Mouse (Mus musculus) myocyte (in vitro differentiated cells): ENCODE data around the gene Ugt1a6a. TPM values are rescaled to one million over a fixed set of nuclear protein-coding genes. Genes with fewer than 3 reads are reported as not detected.

Source experiments
- H3K27me3 ChIP-seq: one replicate; pipeline ENCODE4 v1.6.1; 2011; ENCODE audit not compliant: control insufficient read depth, insufficient read depth, insufficient read length
- H3K36me3 ChIP-seq: one replicate; pipeline ENCODE4 v1.6.1; 2011; ENCODE audit not compliant: control insufficient read depth, insufficient read depth
- H3K4me2 ChIP-seq: one replicate; pipeline ENCODE4 v1.6.1; 2011; ENCODE audit warnings: low read depth, control low read depth
- H3K4me3 ChIP-seq: one replicate; pipeline ENCODE4 v1.5.1; 2011; ENCODE audit warnings: mild to moderate bottlenecking, control low read depth, moderate library complexity
- H3K79me2 ChIP-seq: one replicate; pipeline ENCODE4 v1.6.1; 2011; ENCODE audit not compliant: control insufficient read depth, insufficient read depth
- H3ac ChIP-seq: one replicate; pipeline ENCODE4 v1.6.1; 2011; ENCODE audit not compliant: control insufficient read depth, insufficient read length
- CEBPB ChIP-seq: IDR thresholded peaks from 2 replicates; pipeline ENCODE4 v1.6.1; 2011; ENCODE audit warnings: mild to moderate bottlenecking, moderate library complexity; ENCODE audit not compliant: poor library complexity, insufficient read depth, severe bottlenecking
- E2F4 ChIP-seq: IDR thresholded peaks from one replicate; pipeline ENCODE4 v1.6.1; 2011; ENCODE audit warnings: mild to moderate bottlenecking, control low read depth, moderate library complexity; ENCODE audit not compliant: insufficient read depth
- MAX ChIP-seq: IDR thresholded peaks from one replicate; pipeline ENCODE4 v1.6.1; 2011; ENCODE audit warnings: low read depth, mild to moderate bottlenecking, control low read depth
- MYOD1 ChIP-seq, 3 experiments: IDR thresholded peaks; one replicate each; pipeline ENCODE4 v1.6.1; 2011; ENCODE audit warnings: control low read depth in 2 of 3, low read depth in 2 of 3, mild to moderate bottlenecking in 2 of 3, moderate library complexity in 1 of 3; ENCODE audit not compliant: insufficient read length in 2 of 3, control insufficient read depth in 1 of 3
- MYOG ChIP-seq, 3 experiments: IDR thresholded peaks; one replicate each; pipeline ENCODE4 v1.6.1; 2011; ENCODE audit warnings: control low read depth in 2 of 3, low read depth in 2 of 3, mild to moderate bottlenecking in 2 of 3; ENCODE audit not compliant: insufficient read length in 2 of 3, control insufficient read depth in 1 of 3, insufficient read depth in 1 of 3
- POLR2A ChIP-seq: IDR thresholded peaks from one replicate; pipeline ENCODE4 v1.6.1; 2011; ENCODE audit warnings: low read depth, mild to moderate bottlenecking, control low read depth, moderate library complexity; ENCODE audit not compliant: insufficient read length
- POLR2AphosphoS2 ChIP-seq: IDR thresholded peaks from one replicate; pipeline ENCODE4 v1.6.1; 2011; ENCODE audit warnings: low read depth, control low read depth; ENCODE audit not compliant: insufficient read length
- REST ChIP-seq: IDR thresholded peaks from one replicate; pipeline ENCODE4 v1.6.1; 2011; ENCODE audit warnings: mild to moderate bottlenecking, control low read depth, moderate library complexity; ENCODE audit not compliant: insufficient read depth, insufficient read length
- SRF ChIP-seq: IDR thresholded peaks from one replicate; pipeline ENCODE4 v1.6.1; 2011; ENCODE audit warnings: low read depth; ENCODE audit not compliant: control insufficient read depth, insufficient read length
- TCF12 ChIP-seq: IDR thresholded peaks from one replicate; pipeline ENCODE4 v1.6.1; 2011; ENCODE audit warnings: mild to moderate bottlenecking, control low read depth; ENCODE audit not compliant: poor library complexity, insufficient read depth, severe bottlenecking
- TCF3 ChIP-seq: IDR thresholded peaks from one replicate; pipeline ENCODE4 v1.6.1; 2011; ENCODE audit warnings: low read depth, control low read depth; ENCODE audit not compliant: insufficient read length
- USF1 ChIP-seq: IDR thresholded peaks from one replicate; pipeline ENCODE4 v1.6.1; 2011; ENCODE audit warnings: low read depth, mild to moderate bottlenecking, control low read depth, moderate library complexity
- polyA plus RNA-seq: library from polyadenylated mRNA; unstranded; fragments of >200 nt; fragmentation: generic; extraction: Trizol; gene quantifications from one replicate; pipeline ENCODE4 v1.2.1, GENCODE M21; 2012; ENCODE audit warnings: missing spikeins

The Ugt1a6a gene
- polyA plus RNA-seq, 1 experiment: 8.9 TPM

DNA sequence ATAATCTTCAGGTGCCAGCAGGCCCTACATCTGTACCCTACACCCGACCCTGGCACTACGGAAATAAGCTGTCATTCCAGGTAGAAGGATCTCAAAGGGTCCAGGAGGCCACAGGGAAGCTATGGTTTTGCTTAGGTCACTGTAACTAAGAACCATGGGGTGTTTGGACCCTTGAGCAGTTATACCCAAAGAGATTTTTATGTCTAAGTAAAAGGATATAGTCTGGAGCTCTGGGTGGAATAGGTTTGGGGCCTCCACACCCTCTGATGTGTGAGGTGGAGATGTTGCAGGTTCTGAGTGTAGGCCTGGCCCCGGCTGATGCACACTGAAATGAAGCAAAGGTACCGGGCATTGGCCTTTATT lies 99.6 kb downstream of the Ugt1a6a start:
- Histone ChIP-seq H3K79me2 (no peaks in the 10 kb centered on the region), H3K4me2 (no peak overlapping the region), H3ac (no peak overlapping the region), H3K27me3 (peaks cover 23% of the 10 kb centered on the region), H3K36me3 (no peaks in the 10 kb centered on the region), H3K4me3 (no peak overlapping the region)
- TF ChIP-seq REST (no peak), TCF3 (no peak), MYOG (IDR thresholded peaks at IDR 0.05; ENCODE audit: control insufficient read depth in 1 of 3, insufficient read depth in 1 of 3, insufficient read length in 2 of 3, low read depth in 2 of 3) (no peak), SRF (no peak), TCF12 (no peak), POLR2A (no peak), MAX (no peak), CEBPB (no peak), POLR2AphosphoS2 (no peak), MYOD1 (IDR thresholded peaks at IDR 0.05; ENCODE audit: control insufficient read depth in 1 of 3, insufficient read length in 2 of 3, low read depth in 2 of 3) (no peak), USF1 (no peak), E2F4 (no peak)

DNA sequence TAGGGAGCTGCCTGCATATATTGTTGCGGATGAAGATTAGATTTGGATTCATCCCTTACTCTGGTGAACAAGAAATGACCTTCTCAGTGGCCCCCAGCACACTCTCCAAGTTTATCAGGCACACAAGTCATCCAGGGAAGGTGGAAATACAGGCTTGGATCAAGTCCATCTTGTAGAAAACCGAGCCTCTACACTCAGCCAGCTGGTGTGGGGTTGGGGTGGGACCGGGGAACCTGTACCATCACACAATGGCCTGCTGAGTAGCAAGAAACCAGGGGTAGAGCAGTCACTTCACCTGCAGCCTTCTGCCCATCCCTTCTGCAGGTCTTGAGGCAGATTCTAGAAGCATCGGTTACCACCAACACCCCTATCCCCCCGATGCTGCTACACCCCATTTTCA lies 100.0 kb downstream of the Ugt1a6a start:
- Histone ChIP-seq H3K36me3 (no peaks in the 10 kb centered on the region), H3K4me2 (no peak overlapping the region), H3ac (no peak overlapping the region), H3K4me3 (no peak overlapping the region), H3K79me2 (no peaks in the 10 kb centered on the region), H3K27me3 (peaks cover 23% of the 10 kb centered on the region)
- no peak for TF ChIP-seq REST
- no peak for TF ChIP-seq TCF3
- no peak for TF ChIP-seq MYOD1 (IDR thresholded peaks at IDR 0.05; ENCODE audit: control insufficient read depth in 1 of 3, insufficient read length in 2 of 3, low read depth in 2 of 3)
- no peak for TF ChIP-seq E2F4
- TF ChIP-seq MYOG (IDR thresholded peaks at IDR 0.05; ENCODE audit: control insufficient read depth in 1 of 3, insufficient read depth in 1 of 3, insufficient read length in 2 of 3, low read depth in 2 of 3): no peak
- no peak for TF ChIP-seq USF1
- TF ChIP-seq POLR2AphosphoS2: no peak
- no peak for TF ChIP-seq TCF12

DNA sequence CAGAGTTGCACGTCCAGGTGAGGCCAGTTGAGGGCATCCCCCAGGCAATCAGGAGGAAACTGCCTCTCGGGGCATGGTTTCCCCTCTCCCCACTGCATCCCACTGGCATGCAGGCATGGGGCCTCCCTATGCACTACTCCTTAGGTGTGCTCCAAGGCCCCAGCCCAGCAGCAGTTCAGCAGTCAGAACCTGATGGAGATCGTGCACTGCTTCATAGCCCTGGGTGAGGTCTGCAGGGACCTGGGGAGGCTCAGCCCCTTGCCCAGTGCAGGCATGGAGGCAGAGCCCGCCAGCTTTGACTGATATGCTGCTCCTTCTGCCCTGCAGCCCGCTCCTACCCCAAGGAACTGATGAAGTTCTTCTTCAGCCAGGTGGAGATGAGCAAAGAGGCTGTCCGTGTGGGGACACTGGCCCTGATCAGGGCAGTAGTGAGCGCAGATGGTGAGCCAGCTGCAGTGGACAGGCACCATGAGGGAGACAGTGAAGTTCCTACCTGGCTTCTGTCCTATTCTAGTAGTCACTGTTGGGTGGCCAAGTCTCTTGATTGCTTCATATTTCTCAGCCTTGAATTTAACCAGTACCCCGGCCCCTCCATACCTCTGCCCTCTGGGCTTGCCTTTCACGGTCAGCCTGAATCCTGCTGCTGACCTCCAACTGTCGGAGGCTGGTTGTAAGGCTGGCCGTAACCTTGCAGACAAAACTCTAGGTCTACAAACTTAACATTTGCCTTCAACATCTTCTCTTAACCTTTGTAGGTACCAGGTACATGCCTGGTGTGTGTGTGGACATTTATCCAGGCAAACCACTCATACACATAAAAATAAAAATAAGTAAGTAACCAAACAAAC lies 100.7 kb downstream of the Ugt1a6a start:
- H3K79me2 ChIP-seq: no peaks in the 10 kb centered on the region
- no peak overlapping the region for H3K4me2 ChIP-seq
- no peak overlapping the region for H3K4me3 ChIP-seq
- H3K27me3 ChIP-seq: peaks cover 23% of the 10 kb centered on the region
- no peak overlapping the region for H3ac ChIP-seq
- no peaks in the 10 kb centered on the region for H3K36me3 ChIP-seq
- TF ChIP-seq MAX (no peak), USF1 (no peak), CEBPB (no peak), POLR2A (no peak), SRF (no peak), REST (no peak), E2F4 (no peak), MYOG (IDR thresholded peaks at IDR 0.05; ENCODE audit: control insufficient read depth in 1 of 3, insufficient read depth in 1 of 3, insufficient read length in 2 of 3, low read depth in 2 of 3) (no peak), TCF3 (no peak), TCF12 (no peak), POLR2AphosphoS2 (no peak), MYOD1 (IDR thresholded peaks at IDR 0.05; ENCODE audit: control insufficient read depth in 1 of 3, insufficient read length in 2 of 3, low read depth in 2 of 3) (no peak)

DNA sequence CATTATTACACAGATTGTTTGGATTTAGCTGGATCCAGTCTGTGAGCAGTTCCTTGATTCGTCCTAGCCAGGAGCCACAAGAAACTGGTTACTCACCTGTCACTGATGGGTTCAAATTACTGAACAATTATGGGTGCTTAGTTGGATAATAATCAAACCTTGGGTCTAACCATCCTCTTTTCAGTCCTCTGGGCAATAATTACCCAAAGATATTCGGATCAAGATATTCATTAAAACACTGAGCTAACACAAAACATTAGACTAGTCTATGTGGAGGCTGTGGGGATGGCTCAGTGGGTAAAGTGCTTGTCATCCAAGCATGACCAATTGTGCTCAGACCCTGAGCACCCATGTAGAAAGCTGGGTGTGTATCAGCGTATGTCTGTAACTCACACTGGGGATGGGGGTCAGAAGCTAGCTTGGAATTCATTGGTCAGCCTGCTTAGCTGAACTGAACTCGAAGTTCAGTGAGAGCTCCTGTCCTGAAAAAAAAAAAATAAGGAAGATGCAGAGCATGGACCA lies 101.3 kb downstream of the Ugt1a6a start:
- TF ChIP-seq CEBPB (no peak), MYOD1 (IDR thresholded peaks at IDR 0.05; ENCODE audit: control insufficient read depth in 1 of 3, insufficient read length in 2 of 3, low read depth in 2 of 3) (no peak), TCF3 (no peak), TCF12 (no peak), POLR2A (no peak), MYOG (IDR thresholded peaks at IDR 0.05; ENCODE audit: control insufficient read depth in 1 of 3, insufficient read depth in 1 of 3, insufficient read length in 2 of 3, low read depth in 2 of 3) (no peak), REST (no peak)
- no peak overlapping the region for H3K4me2 ChIP-seq
- H3K79me2 ChIP-seq: no peaks in the 10 kb centered on the region
- no peak overlapping the region for H3K4me3 ChIP-seq
- H3ac ChIP-seq: no peak overlapping the region
- H3K36me3 ChIP-seq: no peaks in the 10 kb centered on the region
- H3K27me3 ChIP-seq: peaks cover 23% of the 10 kb centered on the region

DNA sequence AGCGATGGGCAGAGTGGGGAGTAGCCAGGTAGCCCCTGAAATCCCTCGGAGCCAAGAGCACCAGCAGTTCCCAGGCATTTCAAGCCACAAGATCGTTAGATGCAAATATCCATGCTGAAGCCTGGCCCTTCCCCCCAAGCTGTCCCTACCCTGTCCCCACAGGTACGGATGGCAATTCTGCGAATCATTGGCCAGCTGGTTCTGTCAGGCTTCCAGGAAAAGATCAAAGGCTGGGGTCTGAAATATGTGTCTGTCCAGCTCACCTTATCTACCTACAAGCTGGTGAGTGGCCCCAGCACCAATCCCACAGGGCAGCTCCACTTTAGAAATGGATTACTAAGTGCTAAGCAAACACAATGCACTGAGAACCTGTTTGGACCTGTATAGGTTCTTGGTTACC lies 102.7 kb downstream of the Ugt1a6a start:
- peaks cover 23% of the 10 kb centered on the region for H3K27me3 ChIP-seq
- no peak for TF ChIP-seq E2F4
- no peak for TF ChIP-seq USF1
- TF ChIP-seq MYOG (IDR thresholded peaks at IDR 0.05; ENCODE audit: control insufficient read depth in 1 of 3, insufficient read depth in 1 of 3, insufficient read length in 2 of 3, low read depth in 2 of 3): no peak
- no peak for TF ChIP-seq POLR2AphosphoS2
- no peak for TF ChIP-seq MAX
- TF ChIP-seq SRF: no peak
- TF ChIP-seq REST: no peak
- no peak for TF ChIP-seq TCF3
- no peak for TF ChIP-seq CEBPB
- TF ChIP-seq POLR2A: no peak
- no peak for TF ChIP-seq TCF12
- no peak for TF ChIP-seq MYOD1 (IDR thresholded peaks at IDR 0.05; ENCODE audit: control insufficient read depth in 1 of 3, insufficient read length in 2 of 3, low read depth in 2 of 3)
- no peaks in the 10 kb centered on the region for H3K79me2 ChIP-seq
- H3K4me3 ChIP-seq: no peak overlapping the region
- H3K36me3 ChIP-seq: no peaks in the 10 kb centered on the region
- no peak overlapping the region for H3K4me2 ChIP-seq
- H3ac ChIP-seq: no peak overlapping the region
